Mouse (Mus musculus) gastrocnemius, postnatal 25 days (tissue): ENCODE measurements around the gene Cox7a2. TPM values are rescaled to one million over a fixed set of nuclear protein-coding genes. Genes with fewer than 3 reads are reported as not detected.

Experiments
- DNase-seq: peaks from one replicate; pipeline ENCODE4 v3.0.0; 2022
- long read RNA-seq, 2 experiments: library from polyadenylated mRNA; stranded (forward); transcript quantifications; one replicate each; pipeline ENCODE4 v2.0.0; 2021
- total RNA-seq, 2 experiments: library from RNA; stranded (reverse); gene quantifications; 1 replicate in 1 of 2; 2 replicates in 1 of 2; pipeline ENCODE4 v1.2.3; 2021

The Cox7a2 gene
- 100 to 1,000 TPM; 398 to 435 TPM for total RNA-seq
- long read RNA-seq, experiment 1, transcript Cox7a2-203 (4 exons, 477 nt): minor isoform, 5 of 2,686 reads
- long read RNA-seq, experiment 1, transcript Cox7a2-201 (4 exons, 659 nt): major isoform, 2,518 of 2,686 reads
- long read RNA-seq, experiment 1, partial matches to known transcripts: 21 of 2,686 reads
- long read RNA-seq, experiment 1, other reads (novel, unspliced or antisense): 141 of 2,686 reads
- long read RNA-seq, experiment 2, transcript Cox7a2-201 (4 exons, 659 nt): major isoform, 1,473 of 1,585 reads
- long read RNA-seq, experiment 2, transcript Cox7a2-203 (4 exons, 477 nt): minor isoform, 5 of 1,585 reads
- long read RNA-seq, experiment 2, partial matches to known transcripts: 10 of 1,585 reads
- long read RNA-seq, experiment 2, other reads (novel, unspliced or antisense): 97 of 1,585 reads

DNA sequence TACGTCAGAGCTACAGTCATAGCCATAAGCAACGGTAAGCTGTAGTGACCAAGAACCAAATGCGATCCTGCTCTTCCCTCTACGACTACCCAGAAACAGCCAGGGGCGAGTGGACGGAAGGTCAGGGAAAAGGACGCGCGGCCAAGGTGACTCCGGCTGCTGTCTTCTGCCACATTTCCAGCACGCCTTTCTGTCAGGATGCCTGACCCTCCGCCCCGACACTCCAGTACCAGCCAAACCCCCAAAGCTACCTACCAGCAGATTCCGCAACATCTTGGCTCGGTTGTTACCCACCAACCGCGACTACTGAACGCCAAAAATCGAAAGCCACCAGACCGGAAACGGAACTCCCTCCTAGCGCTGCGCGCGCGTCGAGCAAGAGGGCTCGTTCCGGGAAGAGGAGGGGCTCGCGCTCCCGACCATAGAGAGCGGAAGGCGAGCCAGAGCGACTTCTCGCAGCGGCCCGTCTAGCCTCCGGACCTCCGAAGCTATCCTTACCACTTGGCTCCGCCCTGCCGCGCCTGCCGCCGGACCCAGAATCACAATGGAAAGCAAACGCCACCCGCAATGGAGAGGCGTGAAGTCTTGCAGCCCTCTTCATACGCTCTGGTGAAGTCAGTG, at the start of gene Cox7a2:
TSS of gene Cox7a2 (minus strand) at position 494 of the 621 bp plus-strand sequence.
- peak; percentile 96 for DNase-seq

DNA sequence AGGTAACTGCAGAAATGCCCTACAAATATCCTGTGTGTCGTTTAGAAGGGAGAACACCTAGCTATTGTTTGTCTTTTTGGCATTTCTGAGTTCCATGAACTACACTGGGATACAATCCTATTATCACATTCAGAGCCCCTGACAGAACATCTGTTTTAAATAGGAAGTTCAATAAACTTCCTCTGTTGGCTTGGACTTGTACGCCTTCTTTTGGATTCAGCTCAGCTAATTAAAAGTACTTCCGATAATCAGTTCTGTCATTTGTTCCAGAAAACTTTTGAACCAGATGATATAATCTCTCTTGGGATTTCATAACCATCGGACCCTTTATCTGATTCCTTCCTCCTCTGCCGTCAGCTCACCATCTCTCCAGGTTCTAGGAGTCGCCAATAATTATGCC, 49.7 kb upstream of the Cox7a2 start:
- no peak for DNase-seq

DNA sequence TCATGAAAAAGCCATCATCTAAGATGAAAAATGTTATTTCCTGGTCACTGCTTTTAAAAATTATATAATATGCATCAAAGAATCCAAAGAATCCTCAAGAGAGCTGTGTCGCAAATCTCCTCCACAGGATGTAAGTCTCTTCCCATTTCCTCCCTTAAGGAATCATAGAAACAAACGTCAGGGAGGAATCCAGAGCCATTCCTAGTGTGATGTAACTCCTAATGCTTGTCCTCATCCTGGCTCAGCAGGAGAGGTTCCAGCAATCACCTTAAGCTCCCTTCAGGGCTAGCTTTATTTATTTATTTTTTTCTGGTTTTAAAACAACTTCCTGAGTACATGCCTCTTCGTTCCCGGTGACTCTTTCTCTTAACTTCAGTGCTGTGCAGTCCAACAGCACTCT, 47.5 kb upstream of the Cox7a2 start:
- DNase-seq: no peak

DNA sequence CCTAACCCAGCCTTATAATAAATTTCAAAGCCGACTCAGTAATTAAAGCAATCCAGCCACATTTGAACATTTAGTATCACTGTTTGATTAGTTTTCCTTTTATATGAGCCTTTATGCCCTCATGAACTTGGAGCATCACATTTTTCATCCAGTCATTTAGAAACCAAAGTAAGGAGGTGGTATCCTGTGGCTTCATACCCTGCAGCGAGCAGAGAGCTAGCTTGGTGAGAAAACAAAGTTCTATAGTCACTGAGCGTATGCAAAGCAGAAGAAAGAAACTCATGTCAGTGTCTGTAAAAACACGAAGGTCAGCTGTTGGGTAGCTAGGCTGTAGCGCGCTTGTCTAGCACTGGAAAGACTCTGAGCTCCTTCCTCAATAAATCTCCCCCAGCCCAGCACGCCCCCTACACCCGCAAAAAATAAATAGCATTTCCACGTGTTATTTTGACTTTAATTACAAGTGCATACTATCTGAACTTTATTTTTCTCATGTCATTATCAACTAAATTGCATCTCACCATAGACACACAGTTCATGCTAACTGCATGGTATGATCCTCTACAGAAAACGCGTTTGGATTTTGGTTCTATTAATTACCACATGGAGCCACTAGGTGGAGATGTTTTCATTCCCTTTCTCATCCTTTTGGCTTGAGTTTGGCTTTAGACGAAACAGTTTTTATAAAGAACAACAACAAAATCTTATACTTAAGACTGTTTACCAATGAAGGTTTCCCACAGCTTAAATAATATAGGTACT, 46.8 kb upstream of the Cox7a2 start:
- no peak for DNase-seq

DNA sequence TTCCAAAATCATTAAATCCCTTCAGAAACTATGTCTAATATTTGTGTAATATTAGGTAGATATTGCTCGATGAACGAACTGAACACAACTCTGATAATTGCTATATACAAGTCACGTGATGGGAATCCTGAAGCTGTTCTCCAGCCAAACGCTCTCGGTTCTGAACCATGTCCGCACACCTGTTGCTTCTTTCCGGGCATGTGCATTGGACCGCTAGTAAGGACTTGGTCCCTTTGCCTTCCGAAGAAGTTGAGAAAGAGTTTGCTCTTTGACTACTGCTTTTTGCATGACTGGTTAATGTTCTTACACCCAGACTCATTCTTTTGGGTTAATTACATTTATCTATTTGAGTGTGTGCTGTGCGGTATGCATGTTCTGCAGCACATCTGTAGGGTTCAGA, 45.7 kb upstream of the Cox7a2 start:
- no peak for DNase-seq

DNA sequence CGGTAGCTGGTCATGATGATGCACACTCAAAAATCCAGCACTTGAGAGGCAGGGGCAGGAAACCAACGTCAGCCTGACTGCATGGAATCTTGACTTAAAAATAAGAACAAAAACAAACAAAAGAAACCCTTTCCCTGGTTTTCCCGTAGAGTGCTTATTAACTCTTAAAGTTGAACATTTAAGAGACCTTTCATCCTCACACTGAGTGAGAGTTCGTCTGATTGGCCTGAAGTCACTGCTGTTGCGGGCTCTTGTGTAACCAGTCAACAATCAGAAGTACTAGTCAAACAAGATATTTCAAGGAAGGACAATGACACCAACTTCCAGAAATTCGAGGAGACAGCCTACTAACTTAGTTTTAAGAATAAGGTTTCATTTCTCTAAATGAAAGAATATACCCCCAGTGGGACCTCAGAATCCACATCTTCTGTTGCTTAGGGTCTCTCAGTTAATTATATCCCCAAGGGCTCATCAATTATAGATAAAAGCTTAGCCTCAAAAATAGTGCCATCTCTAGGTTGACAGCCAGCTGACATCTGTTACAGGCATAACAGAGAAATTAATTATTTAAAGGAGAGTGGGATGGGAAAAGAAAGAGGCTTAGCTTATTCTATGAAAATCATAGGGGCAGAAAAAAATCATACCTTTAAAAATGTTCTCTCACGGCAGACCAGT, 36.9 kb upstream of the Cox7a2 start:
- no peak for DNase-seq

DNA sequence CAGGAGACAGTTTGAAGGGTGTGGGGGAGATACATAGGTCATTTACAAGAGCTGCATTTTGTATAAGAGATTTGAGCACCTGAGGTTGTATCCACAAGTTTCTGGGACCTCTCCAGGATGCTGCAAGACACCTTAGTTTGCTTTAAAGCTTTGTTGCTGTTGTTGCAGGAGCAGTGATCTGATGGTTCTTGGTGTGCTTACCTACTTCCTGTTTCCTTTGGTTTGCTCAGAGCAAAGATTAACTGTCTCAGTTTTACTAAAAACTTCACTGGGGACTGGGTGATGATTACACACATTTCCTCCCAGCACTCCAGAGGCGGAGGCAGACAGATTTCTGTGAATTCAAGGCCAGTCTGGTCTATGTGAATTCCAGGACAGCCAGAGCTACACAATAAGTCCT, 35.4 kb upstream of the Cox7a2 start:
- DNase-seq: no peak

DNA sequence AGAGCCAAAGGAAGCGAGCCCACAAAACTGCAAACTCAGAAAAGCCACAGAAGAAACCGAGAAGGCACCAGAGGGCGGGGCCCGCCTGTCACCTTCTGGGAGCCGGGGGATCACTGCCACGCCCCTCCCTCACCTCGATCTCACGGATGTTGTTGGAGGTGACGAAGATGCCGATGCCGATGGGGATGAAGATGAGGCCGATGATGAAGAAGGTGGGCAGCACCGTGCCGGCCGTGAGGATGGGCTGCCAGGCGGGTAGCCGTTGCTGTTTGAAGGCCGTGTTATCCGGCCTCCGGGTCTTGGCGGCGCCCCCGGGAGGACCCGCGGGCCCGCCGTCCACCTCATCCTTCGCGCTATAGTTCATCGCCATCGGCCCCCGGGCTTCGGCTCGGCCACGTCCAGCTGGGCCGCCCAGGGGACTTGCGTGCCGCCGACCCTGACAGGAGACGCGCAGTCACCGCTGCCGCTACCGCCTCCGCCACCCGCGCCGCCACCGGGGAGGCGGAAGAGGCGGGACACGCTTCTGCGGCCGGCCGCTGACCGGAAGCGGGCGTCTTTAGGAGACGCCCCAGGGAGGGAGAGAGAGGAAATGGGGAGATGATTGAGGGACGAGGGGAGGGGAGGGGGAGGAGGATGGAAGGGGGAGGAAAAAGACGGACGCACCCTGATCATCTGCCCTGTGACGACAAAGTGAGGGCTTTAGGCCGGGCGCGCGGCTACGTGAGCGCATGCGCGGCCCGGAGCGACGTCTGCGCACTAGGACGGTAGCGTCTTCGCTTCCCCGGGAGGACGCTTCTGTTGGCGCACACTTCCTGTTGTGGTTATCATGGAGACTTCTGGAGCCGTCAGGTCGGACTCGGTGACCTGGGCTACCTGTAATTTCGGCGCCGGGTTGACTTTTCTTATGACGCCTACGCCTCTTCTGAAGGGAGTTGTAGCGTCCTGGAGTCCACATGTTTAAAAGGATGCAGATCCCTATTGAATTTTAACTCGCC, 33.5 kb upstream of the Cox7a2 start, which contains the start of gene Tmem30a:
TSS of gene Tmem30a (minus strand) at position 667 of the 995 bp plus-strand sequence.
- DNase-seq: peak; percentile 97

DNA sequence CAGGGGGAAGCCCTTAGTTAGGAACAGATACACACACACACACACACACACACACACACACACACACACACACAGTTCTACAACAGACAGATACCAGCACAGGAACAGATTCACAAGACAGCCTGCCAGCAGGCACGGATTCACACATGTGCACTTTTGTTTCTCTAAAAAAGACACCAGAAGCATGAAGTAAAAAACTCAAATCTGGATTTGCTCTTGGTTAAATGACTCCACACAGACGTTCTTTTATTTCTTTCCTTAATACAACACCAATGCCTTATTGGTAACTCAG, 26.1 kb upstream of the Cox7a2 start:
- DNase-seq: no peak

DNA sequence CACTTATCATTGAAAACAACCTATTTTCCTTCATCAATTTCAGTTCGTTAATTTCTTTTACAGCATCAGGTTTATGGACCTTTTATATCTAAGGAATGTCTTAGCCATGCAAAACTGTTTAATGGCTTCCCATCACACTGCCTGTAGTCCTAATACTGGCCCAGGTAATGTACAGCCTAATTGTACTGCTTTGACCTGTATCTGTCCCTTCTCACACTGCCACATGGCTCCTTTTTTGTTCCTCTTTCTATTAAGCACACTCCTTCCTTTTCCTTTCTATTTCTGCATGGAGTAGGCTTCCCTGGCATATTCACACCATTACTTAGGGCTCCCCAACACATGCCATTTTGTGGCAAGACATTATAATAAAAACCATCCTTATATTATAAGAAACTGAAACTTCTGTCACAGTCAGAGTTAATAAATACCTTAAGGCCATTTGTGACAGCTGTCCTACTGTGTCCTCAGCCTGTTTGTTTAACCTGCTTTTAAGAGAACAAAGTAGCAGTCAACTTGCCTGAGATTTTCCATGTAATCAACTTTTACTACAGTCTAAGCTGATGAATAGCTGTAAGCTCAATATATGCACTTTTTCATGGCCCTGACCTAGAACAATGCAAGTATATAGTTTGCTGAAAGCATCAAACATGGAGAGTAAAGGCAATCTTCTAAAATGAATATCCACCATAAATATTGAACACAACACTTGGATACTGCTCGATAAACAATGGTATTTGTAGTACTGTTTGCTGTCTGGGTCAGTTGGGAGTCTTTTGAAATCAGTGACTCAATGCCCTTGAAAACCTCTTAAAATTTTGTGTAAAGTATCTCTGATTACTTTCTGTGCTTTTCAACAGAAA, 25.5 kb upstream of the Cox7a2 start:
- DNase-seq: no peak

DNA sequence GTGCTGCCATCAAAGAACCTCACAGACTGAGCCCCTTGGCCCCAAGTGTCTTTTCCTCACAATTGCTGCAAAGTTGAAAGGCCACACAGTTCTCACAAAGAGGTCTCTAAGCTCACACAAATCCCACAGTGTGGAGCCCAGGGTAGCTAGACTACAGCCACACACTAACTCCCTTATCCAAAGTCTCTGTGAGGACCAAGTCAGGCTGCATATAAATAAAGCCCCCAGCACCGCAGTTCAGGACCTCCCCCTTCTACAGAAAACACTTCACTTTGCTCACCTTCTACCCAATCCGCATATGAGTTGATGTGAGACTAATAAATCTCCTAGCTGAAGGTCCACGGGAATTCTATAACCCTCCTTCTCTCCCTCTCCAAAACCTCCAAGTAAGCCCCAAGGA, 24.8 kb upstream of the Cox7a2 start:
- no peak for DNase-seq

DNA sequence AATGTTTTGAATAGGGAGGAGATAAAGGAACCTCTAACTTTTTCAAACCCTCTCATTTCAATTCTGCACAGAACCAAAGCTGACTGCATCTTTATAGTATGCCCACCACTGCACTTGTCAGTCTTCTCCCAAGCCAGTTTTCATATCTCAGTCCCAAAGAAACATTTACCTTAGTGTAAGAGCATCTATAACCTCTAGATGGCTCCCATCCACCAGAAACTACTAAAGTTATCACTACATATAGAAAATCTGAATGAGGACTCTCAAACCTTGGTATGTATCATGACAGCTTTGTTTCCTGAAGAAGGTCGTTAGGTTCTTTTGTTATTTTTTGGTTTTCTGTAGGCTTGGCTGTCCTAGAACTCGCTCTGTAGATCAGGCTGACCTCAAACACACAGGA, 19.7 kb upstream of the Cox7a2 start:
- no peak for DNase-seq

DNA sequence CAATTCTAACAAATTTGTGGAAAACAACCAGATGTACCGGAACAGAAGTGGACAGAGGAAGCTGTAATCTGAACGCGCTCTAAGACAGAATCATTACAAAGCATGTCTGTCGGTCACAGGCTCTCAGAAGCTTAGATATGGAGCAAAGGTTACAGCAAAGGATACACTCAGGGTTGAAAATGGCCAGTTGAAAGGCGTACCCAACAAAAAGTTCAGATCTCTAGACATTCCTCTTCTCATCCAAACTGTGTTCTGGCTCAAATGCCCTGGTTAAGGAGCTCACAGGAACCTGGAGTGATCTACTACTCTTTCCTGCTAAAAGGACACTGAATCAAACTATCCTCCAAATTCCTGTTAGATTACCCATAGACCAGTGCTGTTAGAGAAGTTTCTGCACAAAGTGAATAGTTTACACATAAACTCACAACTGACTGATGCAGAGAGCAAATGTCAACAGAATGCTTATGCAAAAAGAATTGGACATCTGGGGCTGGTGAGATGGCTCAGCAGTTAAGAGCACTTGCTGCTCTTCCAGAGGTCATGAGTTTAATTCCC, 7.4 kb upstream of the Cox7a2 start:
- no peak for DNase-seq

DNA sequence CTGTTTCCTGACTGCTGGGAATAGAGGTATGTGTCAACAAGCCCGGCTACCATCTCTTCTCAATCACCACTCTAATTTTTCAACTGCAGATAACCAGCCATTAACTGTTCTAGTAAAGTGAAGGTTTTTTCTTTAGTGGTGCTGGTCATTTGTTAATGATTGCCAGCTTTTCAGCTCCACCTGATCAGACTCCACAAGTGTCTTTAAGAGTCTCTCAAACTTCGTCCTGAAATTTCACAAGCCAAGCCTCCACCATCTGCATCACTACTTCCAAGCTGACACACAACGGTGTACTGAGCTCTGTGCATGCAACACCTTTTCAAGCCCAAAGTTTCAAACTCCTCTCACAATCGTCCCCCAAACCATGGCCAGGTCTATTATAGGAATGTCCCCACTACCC, 5.7 kb upstream of the Cox7a2 start:
- DNase-seq: no peak

DNA sequence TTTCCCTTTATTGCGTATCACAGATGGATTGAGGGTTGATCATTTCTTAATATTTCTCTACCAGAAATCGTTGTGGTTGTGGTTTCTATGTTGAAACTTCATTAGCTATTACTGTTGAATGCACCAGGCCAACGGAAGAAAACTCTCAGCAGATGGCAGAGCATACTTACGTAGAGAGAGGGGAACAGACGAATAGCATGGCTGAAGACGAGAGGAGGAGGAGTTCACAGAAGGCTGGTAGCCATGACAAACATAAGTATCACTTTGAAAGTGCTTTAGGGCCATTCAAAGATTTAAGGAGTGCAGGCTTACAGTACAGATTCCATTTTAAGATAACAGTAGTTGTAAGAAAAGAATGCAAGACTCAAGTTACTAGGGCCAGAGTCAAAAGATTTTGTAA, 2.8 kb upstream of the Cox7a2 start:
- no peak for DNase-seq

DNA sequence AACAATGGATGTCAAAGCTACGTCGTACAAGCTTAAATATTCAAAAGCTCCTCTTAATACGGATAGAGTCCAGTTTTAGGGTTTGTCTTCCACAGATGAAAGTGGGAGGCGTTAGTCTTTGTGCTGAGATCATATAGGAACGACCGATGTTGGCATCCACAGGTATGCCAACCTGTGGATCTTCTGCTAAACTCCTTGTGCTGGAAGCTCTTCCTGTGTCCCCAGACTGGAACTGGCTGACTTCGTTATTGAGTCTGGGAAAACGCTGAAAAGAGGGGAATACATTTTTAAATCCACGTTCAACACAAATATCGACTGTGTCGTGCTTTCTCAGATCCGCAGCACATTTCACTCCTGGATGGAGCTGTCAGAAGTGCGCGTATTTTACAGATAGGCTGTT, 398 bp upstream of the Cox7a2 start:
- no peak for DNase-seq

DNA sequence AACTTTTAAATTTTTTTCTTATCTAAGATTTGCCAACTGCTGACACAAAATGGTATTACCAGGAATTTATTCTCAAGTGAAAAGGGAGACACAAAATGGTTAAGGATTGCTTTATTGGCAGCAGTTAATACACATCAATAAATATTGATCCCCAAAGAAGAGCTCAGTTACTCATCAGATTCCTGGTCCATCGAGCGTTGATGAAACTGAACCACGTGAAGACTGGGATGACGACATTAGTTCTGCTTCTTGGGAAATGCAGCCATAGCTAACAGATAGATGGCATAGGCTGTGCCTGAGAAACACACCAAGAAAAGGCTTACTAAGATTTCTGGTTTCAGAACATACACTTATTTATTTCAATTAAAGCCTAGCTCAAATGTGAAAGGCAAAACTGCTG, 4.4 kb downstream of the Cox7a2 start:
- DNase-seq: no peak

DNA sequence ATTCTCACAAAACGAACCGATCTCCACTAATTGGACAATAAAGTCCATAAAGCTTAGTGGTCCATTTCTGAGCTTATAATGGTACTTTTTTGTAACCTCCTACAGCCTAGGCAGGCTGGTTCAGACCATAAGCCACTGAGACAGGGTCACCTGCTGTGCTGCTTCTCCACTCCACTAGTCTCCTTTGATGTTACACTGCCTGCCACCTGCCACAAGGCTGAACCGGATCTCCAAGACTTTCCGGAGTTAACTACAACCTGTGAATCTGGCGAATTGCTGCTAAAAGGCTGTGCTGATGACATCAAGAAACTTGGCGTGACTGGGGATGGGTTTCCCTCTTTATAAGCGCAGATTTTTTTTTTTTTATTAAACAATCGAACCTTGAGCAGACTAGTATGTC, 7.8 kb downstream of the Cox7a2 start:
- no peak for DNase-seq

DNA sequence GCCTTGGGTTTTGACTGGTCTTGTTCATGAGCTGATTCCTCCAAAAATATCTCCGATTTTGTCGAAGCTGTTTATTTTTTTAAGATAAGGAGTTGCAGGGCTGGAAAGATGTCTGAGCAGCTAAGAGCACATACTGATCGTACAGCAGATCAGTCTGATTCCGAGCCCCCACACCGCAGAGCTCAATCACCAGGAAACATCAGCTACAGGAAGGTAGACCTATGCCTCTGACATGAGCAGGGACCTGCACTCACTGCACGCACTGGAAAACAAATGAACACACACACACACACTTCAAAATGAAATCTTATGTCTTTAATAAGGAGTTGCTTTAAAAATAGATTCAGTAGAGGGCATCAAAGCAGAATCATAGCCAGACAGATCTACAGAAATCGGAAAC, 9.0 kb downstream of the Cox7a2 start:
- DNase-seq: no peak

DNA sequence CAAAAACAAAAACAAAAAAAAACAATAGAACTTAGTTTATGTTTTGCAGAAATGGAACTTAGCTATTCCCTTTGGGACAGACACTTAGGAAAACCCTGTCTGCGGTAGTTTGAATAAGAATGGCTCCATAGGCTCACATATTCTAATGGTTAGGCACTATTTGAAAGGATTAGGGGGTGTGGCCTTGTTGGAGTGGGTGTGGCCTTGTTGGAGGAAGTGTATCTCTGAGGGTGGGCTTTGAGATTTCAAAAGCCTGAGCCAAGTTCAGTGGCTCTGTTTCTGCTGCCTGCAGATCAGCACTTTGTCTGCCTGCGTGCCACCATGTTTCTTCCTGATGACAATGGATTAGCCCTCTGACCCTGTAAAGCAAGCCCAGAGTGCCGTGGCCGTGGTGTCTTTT, 14.6 kb downstream of the Cox7a2 start:
- DNase-seq: no peak
